In the genomic region with DNA sequence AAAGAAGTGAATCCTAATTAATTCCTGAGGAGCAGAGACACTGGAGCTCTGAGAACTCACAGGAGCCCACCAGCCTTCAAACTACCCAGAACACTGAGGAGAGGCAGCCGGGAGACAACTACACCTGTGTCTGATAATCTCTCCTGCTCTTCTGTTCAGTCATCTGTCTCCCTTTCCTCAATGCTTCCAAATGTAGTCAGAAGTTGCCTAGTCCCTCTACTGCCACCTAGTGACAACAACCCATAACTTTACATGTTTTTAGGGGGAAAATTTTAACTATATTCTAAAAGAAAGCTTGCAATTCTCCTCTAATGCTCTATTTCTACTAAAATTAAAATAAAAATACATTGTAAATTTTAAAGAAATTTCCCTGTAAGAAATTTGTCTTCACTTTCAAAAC, we compare ENCODE assay signal across 13 mouse cellular contexts. TPM values are rescaled to one million over a fixed set of nuclear protein-coding genes. Genes with fewer than 3 reads are reported as not detected.
DNase-seq lines count a peak whose midpoint lies in the region; ATAC-seq and TF ChIP-seq lines count a peak whose summit lies in the region.
"Had no signal": no experiment of that assay in that cellular context is flagged by ENCODE, and none has a peak within 500 bp of the region (broad histone marks: within the 10 kb centered on the region; RNA-seq: fewer than 3 reads in every experiment).

No protein-coding gene starts in this region.

- no peaks in the 10 kb centered on the region for H3K4me1 ChIP-seq in kidney, postnatal 0 days (replicated peaks; ENCODE audit: insufficient read depth, low read length)
- no peaks in the 10 kb centered on the region for H3K4me1 ChIP-seq in kidney, embryonic 15.5 days
- no peaks in the 10 kb centered on the region for H3K4me1 ChIP-seq in CH12.LX (ENCODE audit: control insufficient read depth in 1 of 2, insufficient read depth in 2 of 2)
- no peaks in the 10 kb centered on the region for H3K4me1 ChIP-seq in heart, embryonic 10.5 days

- H3K79me2 ChIP-seq in CH12.LX (replicated peaks; ENCODE audit: control insufficient read depth, extremely low read depth, insufficient read depth, poor library complexity, severe bottlenecking): no peaks in the 10 kb centered on the region

- no peak overlapping the region for H3K4me3 ChIP-seq in kidney, postnatal 0 days (replicated peaks; ENCODE audit: low read depth, low read length)
- no peak overlapping the region for H3K4me3 ChIP-seq in kidney, embryonic 15.5 days (replicated peaks)
- H3K4me3 ChIP-seq in CH12.LX (replicated peaks in 1 of 3; ENCODE audit: low read depth in 2 of 3, low read length in 2 of 3, poor library complexity in 1 of 3): no peak overlapping the region
- H3K4me3 ChIP-seq in heart, embryonic 10.5 days: no peak overlapping the region

- H3K4me2 ChIP-seq in kidney, postnatal 0 days (ENCODE audit: low read length): no peak overlapping the region
- H3K4me2 ChIP-seq in kidney, embryonic 15.5 days: no peak overlapping the region
- H3K4me2 ChIP-seq in CH12.LX (ENCODE audit: insufficient read depth, low read depth, poor library complexity, severe bottlenecking): no peak overlapping the region

- no peak overlapping the region for H3K27ac ChIP-seq in kidney, postnatal 0 days
- no peak overlapping the region for H3K27ac ChIP-seq in kidney, embryonic 15.5 days
- no peak overlapping the region for H3K27ac ChIP-seq in CH12.LX (ENCODE audit: insufficient read depth, low read depth)
- no peak overlapping the region for H3K27ac ChIP-seq in heart, embryonic 10.5 days

- H3K9me3 ChIP-seq in kidney, postnatal 0 days (replicated peaks; ENCODE audit: low read length): no peaks in the 10 kb centered on the region
- no peaks in the 10 kb centered on the region for H3K9me3 ChIP-seq in kidney, embryonic 15.5 days (replicated peaks)
- H3K9me3 ChIP-seq in CH12.LX (replicated peaks; ENCODE audit: low read length): no peaks in the 10 kb centered on the region
- H3K9me3 ChIP-seq in heart, embryonic 10.5 days: no peaks in the 10 kb centered on the region

- no peaks in the 10 kb centered on the region for H3K27me3 ChIP-seq in kidney, postnatal 0 days (ENCODE audit: insufficient read depth, low read length)
- no peaks in the 10 kb centered on the region for H3K27me3 ChIP-seq in kidney, embryonic 15.5 days
- no peaks in the 10 kb centered on the region for H3K27me3 ChIP-seq in CH12.LX (replicated peaks)
- H3K27me3 ChIP-seq in heart, embryonic 10.5 days (ENCODE audit: insufficient read depth, poor library complexity, severe bottlenecking): no peaks in the 10 kb centered on the region

- ATAC-seq in kidney, postnatal 0 days (replicated peaks; ENCODE audit: low FRiP score, low read depth): no peak
- ATAC-seq in kidney, embryonic 15.5 days (replicated peaks; ENCODE audit: low FRiP score): no peak
- ATAC-seq in megakaryocyte, adult 5-6 weeks (ENCODE audit: poor library complexity, severe bottlenecking): peak; percentile 54; the same call in 1 of the 2 replicates

- DNase-seq in kidney, postnatal 0 days (ENCODE audit: low spot score): peak; percentile 39
- DNase-seq in CH12.LX (ENCODE audit: extremely low read depth): peak; percentile 60
- peak; percentile 76 for DNase-seq in adipocyte (ENCODE audit: low spot score)
- DNase-seq in adrenal gland, adult 18-20 months (ENCODE audit: low spot score in 2 of 2): no peak
- DNase-seq in cerebellum, postnatal 4 days (ENCODE audit: low spot score in 2 of 2): no peak
- no peak for DNase-seq in heart, embryonic 10.5 days (ENCODE audit: low spot score)

- no peak for TF ChIP-seq EP300 in CH12.LX (IDR thresholded peaks at IDR 0.05; ENCODE audit: low read length)

- no peak overlapping the region for H3K9ac ChIP-seq in kidney, postnatal 0 days (ENCODE audit: low read depth, low read length)
- no peak overlapping the region for H3K9ac ChIP-seq in kidney, embryonic 15.5 days
- H3K9ac ChIP-seq in CH12.LX (ENCODE audit: insufficient read depth, low read depth): no peak overlapping the region

- TF ChIP-seq POLR2A in CH12.LX (IDR thresholded peaks at IDR 0.05; ENCODE audit: low read depth, low read length): no peak

- in situ Hi-C loops in CH12.LX (cut with MboI; ENCODE audit: low pct_ligation_motif_present, low pct_unique_long_range_greater_than_20kb, low sequenced_read_pairs): no loop called here

- WGBS in kidney, postnatal 0 days: 48% methylated on average over 1 of the region's 1 CpGs
- WGBS in kidney, embryonic 15.5 days: 57% methylated on average over 1 of the region's 1 CpGs
- 19% methylated on average over 1 of the region's 1 CpGs for WGBS in heart, embryonic 10.5 days

- dilution Hi-C loops in CH12.LX (cut with MboI; ENCODE audit: extremely low pct_ligation_motif_present, extremely low pct_unique_long_range_greater_than_20kb, low sequenced_read_pairs): no loop called here

- peaks cover 14% of the 10 kb centered on the region for H3K36me3 ChIP-seq in kidney, postnatal 0 days (ENCODE audit: insufficient read depth, low read length)
- peaks cover 14% of the 10 kb centered on the region for H3K36me3 ChIP-seq in kidney, embryonic 15.5 days
- peaks cover 12 to 14% of the 10 kb centered on the region in 2 experiments for H3K36me3 ChIP-seq in CH12.LX (replicated peaks in 1 of 2; ENCODE audit: control insufficient read depth in 1 of 2, insufficient read depth in 1 of 2, low read length in 1 of 2)
- H3K36me3 ChIP-seq in heart, embryonic 10.5 days: peaks cover 14% of the 10 kb centered on the region

- TF ChIP-seq CTCF in kidney, postnatal 0 days (IDR thresholded peaks at IDR 0.05; ENCODE audit: low read depth): peak; percentile 67
- peak; percentile 63 to 76 for TF ChIP-seq CTCF in CH12.LX (conservative IDR thresholded peaks at IDR 0.05 in 1 of 2, IDR thresholded peaks at IDR 0.05 in 1 of 2; ENCODE audit: low read depth in 2 of 2, low read length in 2 of 2)

- TF ChIP-seq RAD21 in CH12.LX (IDR thresholded peaks at IDR 0.05; ENCODE audit: low read depth, low read length): peak; percentile 57

TF ChIP-seq in CH12.LX, 34 proteins besides CTCF, POLR2A, EP300 and RAD21:
- TF ChIP-seq JUN (IDR thresholded peaks at IDR 0.05; ENCODE audit: insufficient read depth, low read depth, low read length) (no peak), SMC3 (IDR thresholded peaks at IDR 0.05; ENCODE audit: low read depth, low read length) (peak; percentile 55)

RNA-seq across cellular contexts. Expression of a gene that starts 9.5 kb away (rescaled TPM):
- 12.9 and 13.0 TPM in 2 replicates for polyA plus RNA-seq in kidney, postnatal 0 days (2015; fragmentation: Nextera tagmentation; extraction: Ambion mirVana)
- polyA plus RNA-seq in kidney, embryonic 15.5 days (2015; fragmentation: Nextera tagmentation; extraction: Ambion mirVana): 3.8 and 4.2 TPM in 2 replicates
- total RNA-seq in CH12.LX (2012; rRNA removed): not detected in 2 replicates
- total RNA-seq in CH12.LX (2014; rRNA removed): not detected in 2 replicates
- polyA plus RNA-seq in CH12.LX (2012; ENCODE audit: insufficient read length, low read depth): 0.33 and 0.63 TPM in 2 replicates
- total RNA-seq in megakaryocyte, adult 5-6 weeks (2015): not detected in 2 replicates
- not detected in 2 replicates for total RNA-seq in megakaryocyte, adult 5-6 weeks (2017)
- total RNA-seq in adrenal gland, adult 18-20 months (2021): 1 to 10 TPM; 3.3 to 4.2 TPM
- polyA plus RNA-seq in heart, embryonic 10.5 days (2016; fragmentation: Nextera tagmentation; extraction: Ambion mirVana): 0.43 and 0.55 TPM in 2 replicates
- polyA plus RNA-seq: testis, adult 2 months had no signal

RNA-seq across cellular contexts. Expression of a gene that starts 48.9 kb away (rescaled TPM):
- not detected in 2 replicates for polyA plus RNA-seq in kidney, postnatal 0 days (2015; fragmentation: Nextera tagmentation; extraction: Ambion mirVana)
- not detected in 2 replicates for polyA plus RNA-seq in kidney, embryonic 15.5 days (2015; fragmentation: Nextera tagmentation; extraction: Ambion mirVana)
- total RNA-seq in CH12.LX (2012; rRNA removed) (not detected in 2 replicates), CH12.LX (2014; rRNA removed) (not detected in 2 replicates)
- polyA plus RNA-seq in CH12.LX (2012; ENCODE audit: insufficient read length, low read depth): not detected in 2 replicates
- not detected in 2 replicates for total RNA-seq in megakaryocyte, adult 5-6 weeks (2015)
- total RNA-seq in megakaryocyte, adult 5-6 weeks (2017): not detected in 2 replicates
- total RNA-seq in adrenal gland, adult 18-20 months (2021): not detected
- polyA plus RNA-seq in heart, embryonic 10.5 days (2016; fragmentation: Nextera tagmentation; extraction: Ambion mirVana): not detected in 2 replicates
- total RNA-seq: adrenal gland, postnatal 36 days; gastrocnemius, postnatal 4 days; left cerebral cortex, postnatal 14 days had no signal
- polyA plus RNA-seq: neural tube, embryonic 11.5 days had no signal

RNA-seq across cellular contexts. Expression of a gene that starts 49.0 kb away (rescaled TPM):
- polyA plus RNA-seq in kidney, postnatal 0 days (2015; fragmentation: Nextera tagmentation; extraction: Ambion mirVana): 6.6 and 7.0 TPM in 2 replicates
- polyA plus RNA-seq in kidney, embryonic 15.5 days (2015; fragmentation: Nextera tagmentation; extraction: Ambion mirVana): 4.4 and 4.5 TPM in 2 replicates
- not detected in 2 replicates for total RNA-seq in CH12.LX (2012; rRNA removed)
- total RNA-seq in CH12.LX (2014; rRNA removed): not detected in 2 replicates
- not detected in 2 replicates for polyA plus RNA-seq in CH12.LX (2012; ENCODE audit: insufficient read length, low read depth)
- not detected in 2 replicates for total RNA-seq in megakaryocyte, adult 5-6 weeks (2015)
- not detected in 2 replicates for total RNA-seq in megakaryocyte, adult 5-6 weeks (2017)
- total RNA-seq in adrenal gland, adult 18-20 months (2021): 1 to 10 TPM; 1.8 to 2.6 TPM
- polyA plus RNA-seq in heart, embryonic 10.5 days (2016; fragmentation: Nextera tagmentation; extraction: Ambion mirVana): 1.7 and 2.0 TPM in 2 replicates

RNA-seq across cellular contexts. Expression of a gene that starts 53.7 kb away (rescaled TPM):
- 180 and 185 TPM in 2 replicates for polyA plus RNA-seq in kidney, postnatal 0 days (2015; fragmentation: Nextera tagmentation; extraction: Ambion mirVana)
- 126 and 131 TPM in 2 replicates for polyA plus RNA-seq in kidney, embryonic 15.5 days (2015; fragmentation: Nextera tagmentation; extraction: Ambion mirVana)
- total RNA-seq in CH12.LX (2012; rRNA removed) (78.9 and 86.0 TPM in 2 replicates), CH12.LX (2014; rRNA removed) (116 and 125 TPM in 2 replicates)
- 83.3 and 83.7 TPM in 2 replicates for polyA plus RNA-seq in CH12.LX (2012; ENCODE audit: insufficient read length, low read depth)
- 57.2 and 64.4 TPM in 2 replicates for total RNA-seq in megakaryocyte, adult 5-6 weeks (2015)
- total RNA-seq in megakaryocyte, adult 5-6 weeks (2017): 38.5 and 47.9 TPM in 2 replicates
- total RNA-seq in adrenal gland, adult 18-20 months (2021): 100 to 1,000 TPM; 105 to 116 TPM
- polyA plus RNA-seq in heart, embryonic 10.5 days (2016; fragmentation: Nextera tagmentation; extraction: Ambion mirVana): 92.5 and 96.4 TPM in 2 replicates

Comparison
In these comparisons a context has a peak if more than half of its experiments do, and no peak if none do; other contexts are left out.
1. DNase-seq: peak in kidney, postnatal 0 days (single experiment), CH12.LX (single experiment) and adipocyte (single experiment); none in adrenal gland, adult 18-20 months (0 of 2), cerebellum, postnatal 4 days (0 of 2) and heart, embryonic 10.5 days (single experiment).